Mouse (Mus musculus) megakaryocyte, embryonic 14.5 days (primary cell): ENCODE results near the gene Ripply2.

ENCODE experiments used
- FLI1 ChIP-seq: IDR thresholded peaks from 2 replicates; pipeline ENCODE4 v1.6.1; 2012; ENCODE audit warnings: low read length, inconsistent platforms, mixed read lengths
- GATA1 ChIP-seq: IDR thresholded peaks from 3 replicates; pipeline ENCODE4 v1.6.1; 2012; ENCODE audit warnings: mixed read lengths, low read length, inconsistent platforms, borderline replicate concordance

- TF ChIP-seq FLI1 (no peak), GATA1 (no peak)
Measured at GRCm38 (mm10) chr9:87015938-87016294, 579 bp downstream of the Ripply2 start.
